Mouse (Mus musculus): ENCODE results near the gene Baz1b. TPM values are rescaled to one million over a fixed set of nuclear protein-coding genes. Genes with fewer than 3 reads are reported as not detected.
"Not testable (repeated sequence)": the region's sequence is repeated elsewhere in the genome, so short reads cannot be mapped to it uniquely, and the experiment has no call there.

Baz1b gene
- polyA plus RNA-seq, 1 experiment from 2014 or later = 77.6 TPM

- Histone ChIP-seq H3K36me3 (ENCODE audit: control insufficient read depth, insufficient read depth, low read length) (no peaks in the 10 kb centered on the region), H3K4me3 (ENCODE audit: low read depth, low read length) (no peak overlapping the region), H3K9ac (ENCODE audit: low read depth, low read length) (no peak overlapping the region), H3K9me3 (ENCODE audit: control insufficient read depth, low read length) (no peaks in the 10 kb centered on the region), H3K4me1 (replicated peaks; ENCODE audit: control insufficient read depth, insufficient read depth, low read length) (peaks cover 8% of the 10 kb centered on the region; the same call in 1 of the 2 replicates), H3K4me2 (replicated peaks; ENCODE audit: low read depth, low read length) (no peak overlapping the region), H3K27ac (ENCODE audit: low read depth, low read length) (no peak overlapping the region), H3K27me3 (ENCODE audit: control insufficient read depth, insufficient read depth, low read length) (no peaks in the 10 kb centered on the region)
- ATAC-seq (ENCODE audit: low FRiP score) (no peak), DNase-seq (ENCODE audit: low spot score) (no peak)
- WGBS = 95% methylated on average over 1 of the region's 1 CpGs
These were observed 5.4 kb downstream of the Baz1b start for GRCm38 (mm10) chr5:135192431-135192830.

GRCm38 (mm10) chr5:135196367-135196766, 9.3 kb downstream of the Baz1b start:
- Histone ChIP-seq H3K36me3 (ENCODE audit: control insufficient read depth, insufficient read depth, low read length) (0 out of 2 replicates have a peak, but pooled peaks cover 3% of the 10 kb centered on the region), H3K27ac (ENCODE audit: low read depth, low read length) (no peak overlapping the region)
- WGBS = 91% methylated on average over 6 of the region's 6 CpGs

GRCm38 (mm10) chr5:135202763-135203162, 15.7 kb downstream of the Baz1b start:
- ATAC-seq (ENCODE audit: low FRiP score) = no peak
- 89% methylated on average over 3 of the region's 3 CpGs for WGBS

More at GRCm38 (mm10) chr5:135196367-135196766, 9.3 kb downstream of the Baz1b start:
- H3K9me3 ChIP-seq (ENCODE audit: control insufficient read depth, low read length) = no peaks in the 10 kb centered on the region
- ATAC-seq (ENCODE audit: low FRiP score) = no peak
- no peak overlapping the region for H3K4me2 ChIP-seq (replicated peaks; ENCODE audit: low read depth, low read length)
- H3K4me1 ChIP-seq (replicated peaks; ENCODE audit: control insufficient read depth, insufficient read depth, low read length) = no peaks in the 10 kb centered on the region
- DNase-seq (ENCODE audit: low spot score) = no peak
- H3K27me3 ChIP-seq (ENCODE audit: control insufficient read depth, insufficient read depth, low read length) = no peaks in the 10 kb centered on the region
- no peak overlapping the region for H3K4me3 ChIP-seq (ENCODE audit: low read depth, low read length)
- no peak overlapping the region for H3K9ac ChIP-seq (ENCODE audit: low read depth, low read length)

GRCm38 (mm10) chr5:135208197-135208596, 21.1 kb downstream of the Baz1b start:
- H3K4me3 ChIP-seq (ENCODE audit: low read depth, low read length) = no peak overlapping the region
- 88% methylated on average over 1 of the region's 1 CpGs for WGBS

More at GRCm38 (mm10) chr5:135202763-135203162, 15.7 kb downstream of the Baz1b start:
- Histone ChIP-seq H3K4me1 (replicated peaks; ENCODE audit: control insufficient read depth, insufficient read depth, low read length) (no peaks in the 10 kb centered on the region), H3K4me3 (ENCODE audit: low read depth, low read length) (no peak overlapping the region), H3K9me3 (ENCODE audit: control insufficient read depth, low read length) (no peaks in the 10 kb centered on the region), H3K27ac (ENCODE audit: low read depth, low read length) (no peak overlapping the region), H3K27me3 (ENCODE audit: control insufficient read depth, insufficient read depth, low read length) (no peaks in the 10 kb centered on the region), H3K4me2 (replicated peaks; ENCODE audit: low read depth, low read length) (no peak overlapping the region), H3K36me3 (ENCODE audit: control insufficient read depth, insufficient read depth, low read length) (peaks cover 15% of the 10 kb centered on the region; the same call in 1 of the 2 replicates), H3K9ac (ENCODE audit: low read depth, low read length) (no peak overlapping the region)
- no peak for DNase-seq (ENCODE audit: low spot score)

GRCm38 (mm10) chr5:135216871-135217270, 29.8 kb downstream of the Baz1b start:
- no peak for ATAC-seq (ENCODE audit: low FRiP score)
- H3K4me1 ChIP-seq (replicated peaks; ENCODE audit: control insufficient read depth, insufficient read depth, low read length) = no peaks in the 10 kb centered on the region
- no peak for DNase-seq (ENCODE audit: low spot score)
- H3K27me3 ChIP-seq (ENCODE audit: control insufficient read depth, insufficient read depth, low read length) = no peaks in the 10 kb centered on the region
- no peaks in the 10 kb centered on the region for H3K9me3 ChIP-seq (ENCODE audit: control insufficient read depth, low read length)
- WGBS = 94% methylated on average over 6 of the region's 6 CpGs
- no peaks in the 10 kb centered on the region for H3K36me3 ChIP-seq (ENCODE audit: control insufficient read depth, insufficient read depth, low read length)
- H3K27ac ChIP-seq (ENCODE audit: low read depth, low read length) = no peak overlapping the region
- H3K4me3 ChIP-seq (ENCODE audit: low read depth, low read length) = no peak overlapping the region
- no peak overlapping the region for H3K9ac ChIP-seq (ENCODE audit: low read depth, low read length)
- H3K4me2 ChIP-seq (replicated peaks; ENCODE audit: low read depth, low read length) = no peak overlapping the region

More at GRCm38 (mm10) chr5:135208197-135208596, 21.1 kb downstream of the Baz1b start:
- no peak for DNase-seq (ENCODE audit: low spot score)
- Histone ChIP-seq H3K27ac (ENCODE audit: low read depth, low read length) (no peak overlapping the region), H3K9me3 (ENCODE audit: control insufficient read depth, low read length) (no peaks in the 10 kb centered on the region), H3K9ac (ENCODE audit: low read depth, low read length) (no peak overlapping the region), H3K4me1 (replicated peaks; ENCODE audit: control insufficient read depth, insufficient read depth, low read length) (no peaks in the 10 kb centered on the region), H3K36me3 (ENCODE audit: control insufficient read depth, insufficient read depth, low read length) (peaks cover 20% of the 10 kb centered on the region; the same call in 1 of the 2 replicates), H3K4me2 (replicated peaks; ENCODE audit: low read depth, low read length) (no peak overlapping the region), H3K27me3 (ENCODE audit: control insufficient read depth, insufficient read depth, low read length) (no peaks in the 10 kb centered on the region)
- ATAC-seq (ENCODE audit: low FRiP score) = no peak

GRCm38 (mm10) chr5:135220941-135221340, 33.9 kb downstream of the Baz1b start:
- H3K36me3 ChIP-seq (ENCODE audit: control insufficient read depth, insufficient read depth, low read length) = peaks cover 8% of the 10 kb centered on the region
- no peak for DNase-seq (ENCODE audit: low spot score)
- no peak overlapping the region for H3K27ac ChIP-seq (ENCODE audit: low read depth, low read length)
- no peaks in the 10 kb centered on the region for H3K9me3 ChIP-seq (ENCODE audit: control insufficient read depth, low read length)
- no peaks in the 10 kb centered on the region for H3K27me3 ChIP-seq (ENCODE audit: control insufficient read depth, insufficient read depth, low read length)
- no peak overlapping the region for H3K4me3 ChIP-seq (ENCODE audit: low read depth, low read length)
- no peaks in the 10 kb centered on the region for H3K4me1 ChIP-seq (replicated peaks; ENCODE audit: control insufficient read depth, insufficient read depth, low read length)
- no peak for ATAC-seq (ENCODE audit: low FRiP score)
- H3K9ac ChIP-seq (ENCODE audit: low read depth, low read length) = no peak overlapping the region
- H3K4me2 ChIP-seq (replicated peaks; ENCODE audit: low read depth, low read length) = no peak overlapping the region

- WGBS = 93% methylated on average over 7 of the region's 7 CpGs
- H3K9me3 ChIP-seq (ENCODE audit: control insufficient read depth, low read length) = no peaks in the 10 kb centered on the region
- no peak for DNase-seq (ENCODE audit: low spot score)
These were observed 35.0 kb downstream of the Baz1b start for GRCm38 (mm10) chr5:135222066-135222465.

GRCm38 (mm10) chr5:135224169-135224568, 37.1 kb downstream of the Baz1b start:
- Histone ChIP-seq H3K4me2 (replicated peaks; ENCODE audit: low read depth, low read length) (no peak overlapping the region), H3K36me3 (ENCODE audit: control insufficient read depth, insufficient read depth, low read length) (peaks cover 15% of the 10 kb centered on the region)
- WGBS = 96% methylated on average over 3 of the region's 3 CpGs

More at GRCm38 (mm10) chr5:135222066-135222465, 35.0 kb downstream of the Baz1b start:
- Histone ChIP-seq H3K4me3 (ENCODE audit: low read depth, low read length) (no peak overlapping the region), H3K4me1 (replicated peaks; ENCODE audit: control insufficient read depth, insufficient read depth, low read length) (no peaks in the 10 kb centered on the region), H3K27me3 (ENCODE audit: control insufficient read depth, insufficient read depth, low read length) (no peaks in the 10 kb centered on the region), H3K36me3 (ENCODE audit: control insufficient read depth, insufficient read depth, low read length) (peaks cover 8% of the 10 kb centered on the region), H3K27ac (ENCODE audit: low read depth, low read length) (no peak overlapping the region), H3K4me2 (replicated peaks; ENCODE audit: low read depth, low read length) (no peak overlapping the region), H3K9ac (ENCODE audit: low read depth, low read length) (no peak overlapping the region)
- ATAC-seq (ENCODE audit: low FRiP score) = no peak

GRCm38 (mm10) chr5:135225879-135226278, 38.8 kb downstream of the Baz1b start:
- peaks cover 17% of the 10 kb centered on the region for H3K36me3 ChIP-seq (ENCODE audit: control insufficient read depth, insufficient read depth, low read length)
- not testable (repeated sequence) for ATAC-seq (ENCODE audit: low FRiP score)

More at GRCm38 (mm10) chr5:135224169-135224568, 37.1 kb downstream of the Baz1b start:
- Histone ChIP-seq H3K4me3 (ENCODE audit: low read depth, low read length) (no peak overlapping the region), H3K9ac (ENCODE audit: low read depth, low read length) (no peak overlapping the region), H3K27me3 (ENCODE audit: control insufficient read depth, insufficient read depth, low read length) (no peaks in the 10 kb centered on the region), H3K4me1 (replicated peaks; ENCODE audit: control insufficient read depth, insufficient read depth, low read length) (no peaks in the 10 kb centered on the region), H3K9me3 (ENCODE audit: control insufficient read depth, low read length) (no peaks in the 10 kb centered on the region), H3K27ac (ENCODE audit: low read depth, low read length) (no peak overlapping the region)
- no peak for DNase-seq (ENCODE audit: low spot score)
- no peak for ATAC-seq (ENCODE audit: low FRiP score)

More at GRCm38 (mm10) chr5:135225879-135226278, 38.8 kb downstream of the Baz1b start:
- H3K27ac ChIP-seq (ENCODE audit: low read depth, low read length); H3K4me1 ChIP-seq (replicated peaks; ENCODE audit: control insufficient read depth, insufficient read depth, low read length); H3K4me3 ChIP-seq (ENCODE audit: low read depth, low read length); DNase-seq (ENCODE audit: low spot score); H3K4me2 ChIP-seq (replicated peaks; ENCODE audit: low read depth, low read length); H3K9me3 ChIP-seq (ENCODE audit: control insufficient read depth, low read length); H3K9ac ChIP-seq (ENCODE audit: low read depth, low read length); H3K27me3 ChIP-seq (ENCODE audit: control insufficient read depth, insufficient read depth, low read length): not testable (repeated sequence)
- 91% methylated on average over 4 of the region's 4 CpGs for WGBS

Data from hindbrain, embryonic 11.5 days (tissue).